Mouse (Mus musculus) cortical plate, adult 2 months (tissue): Measurements from ENCODE around the gene Ccdc175.

Experiments used
- CTCF ChIP-seq: fragments of 200-500 bp; IDR thresholded peaks from 2 replicates; pipeline ENCODE4 v1.5.1; 2011; ENCODE audit warnings: mild to moderate bottlenecking, control low read depth, low read length; ENCODE audit not compliant: insufficient read depth; ENCODE audit errors: extremely low read depth
- POLR2A ChIP-seq: fragments of 200-500 bp; IDR thresholded peaks from 2 replicates; pipeline ENCODE4 v1.6.1; 2011; ENCODE audit warnings: mild to moderate bottlenecking, low read length, control low read depth; ENCODE audit not compliant: insufficient read depth; ENCODE audit errors: extremely low read depth

DNA sequence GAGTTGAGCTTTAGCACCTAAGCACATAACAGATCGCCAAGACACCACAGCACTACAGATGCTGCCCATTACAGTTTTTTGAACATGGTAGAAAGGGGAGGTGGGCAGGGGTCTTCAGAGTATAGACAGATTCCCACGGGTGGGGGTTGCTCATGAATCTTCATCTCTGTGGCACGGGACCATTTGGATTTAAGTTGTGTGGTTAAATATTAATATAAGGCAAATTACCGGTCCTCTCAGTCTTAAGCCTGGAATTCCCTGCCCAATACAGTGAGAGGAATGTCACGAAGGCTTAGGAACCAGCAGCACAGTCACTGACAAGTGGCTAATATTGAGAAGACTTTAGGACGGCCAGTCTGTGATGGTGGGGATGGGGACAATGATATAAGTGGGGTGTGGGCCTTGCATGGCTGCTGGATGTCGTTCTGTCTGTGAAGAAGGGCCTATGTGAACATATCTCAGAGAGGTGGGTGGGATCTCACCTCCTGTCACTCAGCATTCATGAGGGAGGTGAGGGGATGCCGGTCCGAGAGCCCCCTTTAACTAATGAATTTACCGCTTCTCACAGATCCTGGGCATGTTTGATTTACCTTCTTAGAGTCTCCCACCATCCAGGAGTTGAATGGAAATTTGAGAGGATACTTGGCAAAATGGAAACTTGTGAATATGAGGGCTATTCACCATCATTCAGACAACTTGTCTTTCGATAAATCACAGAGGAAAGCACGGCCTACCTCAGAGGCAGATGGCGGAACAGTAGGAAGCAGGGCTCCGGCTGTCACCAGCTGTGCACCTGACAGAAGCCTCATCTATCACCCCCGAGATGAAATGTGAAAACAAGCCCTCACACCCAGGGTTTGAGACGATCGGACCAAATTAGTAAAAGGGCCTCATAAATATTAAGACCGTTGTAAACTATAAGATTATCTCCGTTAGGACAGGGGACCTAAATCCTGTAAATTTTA lies 48.3 kb upstream of the Ccdc175 start:
- TF ChIP-seq CTCF, result no peak
- no peak for TF ChIP-seq POLR2A
